Mouse (Mus musculus) ES-E14 (cell line): Measurements from ENCODE around the gene Hoxb4.

Experiments used
- HCFC1 ChIP-seq: IDR thresholded peaks from 2 replicates; pipeline ENCODE4 v1.6.1; 2012; ENCODE audit warnings: low read length, inconsistent platforms, borderline replicate concordance; ENCODE audit not compliant: insufficient read depth
- MAFK ChIP-seq: IDR thresholded peaks from 2 replicates; pipeline ENCODE4 v1.6.1; 2014; ENCODE audit warnings: mild to moderate bottlenecking, low read depth, low read length, inconsistent platforms; ENCODE audit not compliant: insufficient read depth

- TF ChIP-seq HCFC1 = no peak
- TF ChIP-seq MAFK = no peak
Measured at GRCm38 (mm10) chr11:96295092-96295835, 22.8 kb upstream of the Hoxb4 start.
